Mouse (Mus musculus): ENCODE results near the gene Cotl1. TPM values are rescaled to one million over a fixed set of nuclear protein-coding genes. Genes with fewer than 3 reads are reported as not detected.

The Cotl1 gene
- polyA plus RNA-seq, 2 experiments = 147 to 212 TPM

DNA sequence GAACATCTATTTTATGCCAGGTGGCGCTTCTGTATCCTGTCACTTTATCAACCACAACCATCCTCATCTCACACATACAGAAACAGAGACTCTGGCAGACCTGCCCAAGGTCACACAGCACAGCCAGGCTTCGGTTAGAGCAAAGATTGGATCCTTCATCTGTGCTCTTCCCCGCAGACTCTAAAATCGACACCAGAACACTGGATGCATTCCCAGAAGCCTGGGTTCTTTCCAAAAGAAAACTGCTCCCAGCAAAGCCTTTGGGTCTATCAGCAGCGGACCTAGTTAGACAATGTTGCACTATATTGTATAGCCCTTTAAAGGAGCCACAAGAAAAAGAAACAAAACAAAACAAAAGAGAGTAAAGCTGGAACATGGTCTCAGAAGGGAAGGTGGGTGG, 5.1 kb downstream of the Cotl1 start:
- Histone ChIP-seq H3K4me3 (replicated peaks; ENCODE audit: low read length) (no peak overlapping the region), H3K27ac (replicated peaks; ENCODE audit: low read depth, low read length) (no peak overlapping the region), H3K27me3 (ENCODE audit: control insufficient read depth, insufficient read depth, low read length) (no peaks in the 10 kb centered on the region), H3K4me2 (replicated peaks; ENCODE audit: low read depth, low read length, severe bottlenecking) (no peak overlapping the region), H3K9me3 (ENCODE audit: control insufficient read depth, low read length) (no peaks in the 10 kb centered on the region), H3K9ac (ENCODE audit: low read depth, low read length, severe bottlenecking) (no peak overlapping the region), H3K4me1 (ENCODE audit: control insufficient read depth, insufficient read depth, low read length) (peaks cover 39% of the 10 kb centered on the region), H3K36me3 (ENCODE audit: control insufficient read depth, insufficient read depth, low read length) (0 out of 2 replicates have a peak, but pooled peaks cover 4% of the 10 kb centered on the region)
- TF ChIP-seq POLR2A (IDR thresholded peaks at IDR 0.05; ENCODE audit: borderline replicate concordance, extremely low read depth, insufficient read depth, insufficient read length) = no peak
- WGBS = 73% methylated on average over 5 of the region's 5 CpGs
- ATAC-seq (ENCODE audit: low FRiP score, low read depth) = no peak
- DNase-seq (ENCODE audit: low spot score) = no peak

DNA sequence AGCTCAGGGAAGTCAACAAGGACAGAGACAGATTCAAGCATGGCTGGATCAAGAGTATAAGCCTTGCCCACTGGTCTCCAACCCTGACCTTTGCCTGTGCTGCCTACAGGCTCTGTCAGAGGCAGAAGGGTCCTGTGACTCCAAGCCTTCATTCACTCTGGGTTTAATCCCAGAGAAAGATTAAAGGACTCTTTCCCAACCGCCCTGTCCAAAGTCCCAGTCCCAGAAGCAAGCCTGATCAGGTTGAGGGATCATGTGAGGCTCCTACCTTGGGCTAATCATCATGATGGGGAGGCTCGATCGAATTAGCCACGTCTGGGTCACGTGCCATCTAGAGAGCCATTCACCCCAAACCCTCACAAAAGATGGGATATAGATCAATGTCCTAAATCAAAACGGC, 5.7 kb downstream of the Cotl1 start:
- DNase-seq (ENCODE audit: low spot score) (no peak), ATAC-seq (ENCODE audit: low FRiP score, low read depth) (no peak)
- H3K36me3 ChIP-seq (ENCODE audit: control insufficient read depth, insufficient read depth, low read length) = 0 out of 2 replicates have a peak, but pooled peaks cover 4% of the 10 kb centered on the region
- H3K27ac ChIP-seq (replicated peaks; ENCODE audit: low read depth, low read length) = no peak overlapping the region
- no peak overlapping the region for H3K9ac ChIP-seq (ENCODE audit: low read depth, low read length, severe bottlenecking)
- H3K4me3 ChIP-seq (replicated peaks; ENCODE audit: low read length) = no peak overlapping the region
- H3K4me1 ChIP-seq (ENCODE audit: control insufficient read depth, insufficient read depth, low read length) = peaks cover 37% of the 10 kb centered on the region
- no peak for TF ChIP-seq POLR2A (IDR thresholded peaks at IDR 0.05; ENCODE audit: borderline replicate concordance, extremely low read depth, insufficient read depth, insufficient read length)
- H3K9me3 ChIP-seq (ENCODE audit: control insufficient read depth, low read length) = no peaks in the 10 kb centered on the region
- WGBS = 89% methylated on average over 6 of the region's 6 CpGs
- no peak overlapping the region for H3K4me2 ChIP-seq (replicated peaks; ENCODE audit: low read depth, low read length, severe bottlenecking)
- H3K27me3 ChIP-seq (ENCODE audit: control insufficient read depth, insufficient read depth, low read length) = no peaks in the 10 kb centered on the region

DNA sequence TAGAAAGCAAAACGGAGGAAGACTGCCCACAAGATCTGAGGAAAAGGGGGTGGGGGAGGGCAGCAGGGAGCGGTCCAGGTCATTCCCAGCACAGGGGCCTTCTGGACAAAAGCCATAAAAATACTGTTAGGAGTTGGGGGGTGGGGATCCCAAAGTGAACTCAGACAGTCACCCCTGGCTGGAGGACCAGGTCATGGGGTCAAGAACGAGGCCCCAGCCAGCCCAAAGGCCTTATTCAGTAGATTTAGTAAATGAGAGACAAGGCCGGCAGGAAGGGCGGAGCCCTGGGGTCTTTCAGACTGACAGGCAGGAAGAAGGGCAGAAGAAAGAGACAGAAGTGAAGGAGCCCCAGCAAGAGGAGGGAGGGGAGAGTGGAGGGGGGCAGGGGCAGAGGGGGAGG, 7.4 kb downstream of the Cotl1 start:
- H3K9ac ChIP-seq (ENCODE audit: low read depth, low read length, severe bottlenecking) = no peak overlapping the region
- no peak for TF ChIP-seq POLR2A (IDR thresholded peaks at IDR 0.05; ENCODE audit: borderline replicate concordance, extremely low read depth, insufficient read depth, insufficient read length)
- H3K36me3 ChIP-seq (ENCODE audit: control insufficient read depth, insufficient read depth, low read length) = 0 out of 2 replicates have a peak, but pooled peaks cover 4% of the 10 kb centered on the region
- DNase-seq (ENCODE audit: low spot score) (no peak), ATAC-seq (ENCODE audit: low FRiP score, low read depth) (no peak)
- no peak overlapping the region for H3K4me2 ChIP-seq (replicated peaks; ENCODE audit: low read depth, low read length, severe bottlenecking)
- H3K27ac ChIP-seq (replicated peaks; ENCODE audit: low read depth, low read length) = no peak overlapping the region
- no peaks in the 10 kb centered on the region for H3K27me3 ChIP-seq (ENCODE audit: control insufficient read depth, insufficient read depth, low read length)
- peaks cover 29% of the 10 kb centered on the region for H3K4me1 ChIP-seq (ENCODE audit: control insufficient read depth, insufficient read depth, low read length)
- 30% methylated on average over 5 of the region's 5 CpGs for WGBS
- H3K9me3 ChIP-seq (ENCODE audit: control insufficient read depth, low read length) = no peaks in the 10 kb centered on the region
- no peak overlapping the region for H3K4me3 ChIP-seq (replicated peaks; ENCODE audit: low read length)

- Histone ChIP-seq H3K4me1 (ENCODE audit: control insufficient read depth, insufficient read depth, low read length) (peaks cover 28% of the 10 kb centered on the region), H3K36me3 (ENCODE audit: control insufficient read depth, insufficient read depth, low read length) (0 out of 2 replicates have a peak, but pooled peaks cover 3% of the 10 kb centered on the region), H3K4me2 (replicated peaks; ENCODE audit: low read depth, low read length, severe bottlenecking) (peak overlapping the region; percentile 8), H3K9ac (ENCODE audit: low read depth, low read length, severe bottlenecking) (no peak overlapping the region), H3K27ac (replicated peaks; ENCODE audit: low read depth, low read length) (0 out of 2 replicates have a peak overlapping the region, but pooled peaks have one; percentile 28), H3K27me3 (ENCODE audit: control insufficient read depth, insufficient read depth, low read length) (no peaks in the 10 kb centered on the region), H3K4me3 (replicated peaks; ENCODE audit: low read length) (no peak overlapping the region), H3K9me3 (ENCODE audit: control insufficient read depth, low read length) (no peaks in the 10 kb centered on the region)
- no peak for TF ChIP-seq POLR2A (IDR thresholded peaks at IDR 0.05; ENCODE audit: borderline replicate concordance, extremely low read depth, insufficient read depth, insufficient read length)
- ATAC-seq (ENCODE audit: low FRiP score, low read depth) (no peak), DNase-seq (ENCODE audit: low spot score) (no peak)
- 47% methylated on average over 7 of the region's 7 CpGs for WGBS
These were observed 8.2 kb downstream of the Cotl1 start for GRCm38 (mm10) chr8:119832101-119832617.

DNA sequence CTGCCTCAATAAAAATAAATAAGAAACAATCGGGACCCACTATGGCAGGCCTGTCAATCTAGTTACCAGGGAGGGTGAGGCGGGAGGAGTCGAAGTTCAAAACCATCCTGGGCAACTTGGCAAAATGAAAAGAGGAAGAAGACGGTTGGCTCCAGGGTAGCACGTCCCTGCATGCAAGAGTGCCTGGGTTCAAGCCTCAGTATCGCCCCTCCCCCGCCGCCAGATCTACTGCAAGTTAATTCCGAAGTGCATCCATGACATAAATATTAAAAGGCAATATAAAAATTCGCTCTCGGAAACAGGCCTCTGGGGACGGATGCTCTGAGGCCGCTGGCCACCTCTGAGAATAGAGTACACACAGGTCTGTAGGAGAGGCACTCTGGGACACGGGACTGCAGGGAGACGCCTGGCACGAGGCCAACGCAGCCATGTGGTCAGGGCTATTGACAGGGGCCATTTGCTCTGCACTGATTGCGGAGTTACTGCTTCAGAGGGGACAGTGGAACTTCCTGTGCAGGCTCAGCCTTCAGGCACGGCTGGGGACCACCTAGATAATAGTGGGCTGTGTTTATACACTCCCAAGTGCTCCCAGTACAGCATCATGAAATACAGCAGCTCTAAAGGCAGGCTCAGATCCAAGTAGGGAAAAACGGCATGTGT, 8.9 kb downstream of the Cotl1 start:
- no peaks in the 10 kb centered on the region for H3K27me3 ChIP-seq (ENCODE audit: control insufficient read depth, insufficient read depth, low read length)
- ATAC-seq (ENCODE audit: low FRiP score, low read depth) (peak; percentile 42), DNase-seq (ENCODE audit: low spot score) (peak; percentile 58)
- no peak overlapping the region for H3K9ac ChIP-seq (ENCODE audit: low read depth, low read length, severe bottlenecking)
- 26% methylated on average over 20 of the region's 20 CpGs for WGBS
- no peak for TF ChIP-seq POLR2A (IDR thresholded peaks at IDR 0.05; ENCODE audit: borderline replicate concordance, extremely low read depth, insufficient read depth, insufficient read length)
- no peaks in the 10 kb centered on the region for H3K9me3 ChIP-seq (ENCODE audit: control insufficient read depth, low read length)
- peaks cover 28% of the 10 kb centered on the region for H3K4me1 ChIP-seq (ENCODE audit: control insufficient read depth, insufficient read depth, low read length)
- 0 out of 2 replicates have a peak overlapping the region, but pooled peaks have one; percentile 28 for H3K27ac ChIP-seq (replicated peaks; ENCODE audit: low read depth, low read length)
- H3K36me3 ChIP-seq (ENCODE audit: control insufficient read depth, insufficient read depth, low read length) = no peaks in the 10 kb centered on the region
- no peak overlapping the region for H3K4me3 ChIP-seq (replicated peaks; ENCODE audit: low read length)
- peak overlapping the region; percentile 8 for H3K4me2 ChIP-seq (replicated peaks; ENCODE audit: low read depth, low read length, severe bottlenecking)

Measured in limb, embryonic 14.5 days (tissue).